Mouse (Mus musculus): Measurements from ENCODE around the gene Zfp273. TPM values are rescaled to one million over a fixed set of nuclear protein-coding genes. Genes with fewer than 3 reads are reported as not detected.
A peak's percentile ranks its signal among the peaks of the same experiment; 100 is the strongest.
"Not testable (repeated sequence)": the region's sequence is repeated elsewhere in the genome, so short reads cannot be mapped to it uniquely, and the experiment has no call there.

Gene Zfp273
- polyA plus RNA-seq, 1 experiment from 2014 or later: 13.3 TPM

- no peak overlapping the region for H3K4me3 ChIP-seq (ENCODE audit: low read depth, low read length)
- peaks cover 5% of the 10 kb centered on the region; the same call in 1 of the 2 replicates for H3K4me1 ChIP-seq (ENCODE audit: control insufficient read depth, insufficient read depth, low read length)
- ATAC-seq: no peak
- whole genome bisulfite sequencing: 100% methylated on average over 1 of the region's 1 CpGs
- no peak overlapping the region for H3K9ac ChIP-seq (ENCODE audit: low read depth, low read length)
- no peak overlapping the region for H3K4me2 ChIP-seq (ENCODE audit: low read length)
- no peak overlapping the region for H3K27ac ChIP-seq (ENCODE audit: low read length)
- H3K27me3 ChIP-seq (ENCODE audit: control insufficient read depth, insufficient read depth, low read depth, low read length): no peaks in the 10 kb centered on the region
- H3K36me3 ChIP-seq (ENCODE audit: control insufficient read depth, insufficient read depth, low read length): peaks cover 26% of the 10 kb centered on the region
- peaks cover 24% of the 10 kb centered on the region for H3K9me3 ChIP-seq (replicated peaks; ENCODE audit: control insufficient read depth, low read length, poor library complexity, severe bottlenecking)
Measured at GRCm38 (mm10) chr13:67818636-67819035, 5.1 kb downstream of the Zfp273 start.

- 3% methylated on average over 14 of the region's 14 CpGs for WGBS
- H3K27ac ChIP-seq (ENCODE audit: low read length): peak within 1 kb of the TSS; percentile 56
- H3K36me3 ChIP-seq (ENCODE audit: control insufficient read depth, insufficient read depth, low read length): peaks cover 8% of the 10 kb centered on the region
- peak within 1 kb of the TSS; percentile 91 for H3K4me2 ChIP-seq (ENCODE audit: low read length)
- H3K4me3 ChIP-seq (ENCODE audit: low read depth, low read length): peak within 1 kb of the TSS; percentile 60
- no peaks in the 10 kb centered on the region; the same call in 1 of the 2 replicates for H3K9me3 ChIP-seq (replicated peaks; ENCODE audit: control insufficient read depth, low read length, poor library complexity, severe bottlenecking)
- no peaks in the 10 kb centered on the region for H3K27me3 ChIP-seq (ENCODE audit: control insufficient read depth, insufficient read depth, low read depth, low read length)
- peak; percentile 88 for ATAC-seq
- H3K4me1 ChIP-seq (ENCODE audit: control insufficient read depth, insufficient read depth, low read length): peaks cover 6% of the 10 kb centered on the region; the same call in 1 of the 2 replicates
- peak within 1 kb of the TSS; percentile 68 for H3K9ac ChIP-seq (ENCODE audit: low read depth, low read length)
Measured at GRCm38 (mm10) chr13:67830911-67831336, 17.4 kb downstream of the Zfp273 start, which contains the start of gene Gm10037. TSS of gene Gm10037 (plus strand) at chr13:67831106.

- H3K27ac ChIP-seq (ENCODE audit: low read length); H3K4me2 ChIP-seq (ENCODE audit: low read length); H3K9me3 ChIP-seq (replicated peaks; ENCODE audit: control insufficient read depth, low read length, poor library complexity, severe bottlenecking); H3K36me3 ChIP-seq (ENCODE audit: control insufficient read depth, insufficient read depth, low read length); H3K4me1 ChIP-seq (ENCODE audit: control insufficient read depth, insufficient read depth, low read length); H3K27me3 ChIP-seq (ENCODE audit: control insufficient read depth, insufficient read depth, low read depth, low read length); ATAC-seq; H3K4me3 ChIP-seq (ENCODE audit: low read depth, low read length); H3K9ac ChIP-seq (ENCODE audit: low read depth, low read length): not testable (repeated sequence)
Measured at GRCm38 (mm10) chr13:67833137-67833536, 19.6 kb downstream of the Zfp273 start.

- H3K4me2 ChIP-seq (ENCODE audit: low read length): peak overlapping the region; percentile 57
- no peaks in the 10 kb centered on the region for H3K9me3 ChIP-seq (replicated peaks; ENCODE audit: control insufficient read depth, low read length, poor library complexity, severe bottlenecking)
- H3K4me1 ChIP-seq (ENCODE audit: control insufficient read depth, insufficient read depth, low read length): peaks cover 3% of the 10 kb centered on the region; the same call in 1 of the 2 replicates
- ATAC-seq: no peak; the same call in 1 of the 2 replicates
- peak overlapping the region; percentile 56 for H3K9ac ChIP-seq (ENCODE audit: low read depth, low read length)
- peak overlapping the region; percentile 44 for H3K4me3 ChIP-seq (ENCODE audit: low read depth, low read length)
- WGBS: 40% methylated on average over 6 of the region's 6 CpGs
- H3K27me3 ChIP-seq (ENCODE audit: control insufficient read depth, insufficient read depth, low read depth, low read length): no peaks in the 10 kb centered on the region
- H3K36me3 ChIP-seq (ENCODE audit: control insufficient read depth, insufficient read depth, low read length): no peaks in the 10 kb centered on the region
- peak overlapping the region; percentile 56 for H3K27ac ChIP-seq (ENCODE audit: low read length)
Measured at GRCm38 (mm10) chr13:67843775-67844118, 30.2 kb downstream of the Zfp273 start.

GRCm38 (mm10) chr13:67844119-67844852, 30.7 kb downstream of the Zfp273 start:
- peak overlapping the region; percentile 44 for H3K4me3 ChIP-seq (ENCODE audit: low read depth, low read length)

GRCm38 (mm10) chr13:67844853-67845194, 31.3 kb downstream of the Zfp273 start:
- Histone ChIP-seq H3K9me3 (replicated peaks; ENCODE audit: control insufficient read depth, low read length, poor library complexity, severe bottlenecking) (no peaks in the 10 kb centered on the region), H3K27ac (ENCODE audit: low read length) (peak overlapping the region; percentile 34; the same call in 1 of the 2 replicates), H3K4me1 (ENCODE audit: control insufficient read depth, insufficient read depth, low read length) (peaks cover 3% of the 10 kb centered on the region; the same call in 1 of the 2 replicates), H3K9ac (ENCODE audit: low read depth, low read length) (peak overlapping the region; percentile 62), H3K4me2 (ENCODE audit: low read length) (peak overlapping the region; percentile 57), H3K4me3 (ENCODE audit: low read depth, low read length) (peak overlapping the region; percentile 44), H3K27me3 (ENCODE audit: control insufficient read depth, insufficient read depth, low read depth, low read length) (no peaks in the 10 kb centered on the region), H3K36me3 (ENCODE audit: control insufficient read depth, insufficient read depth, low read length) (no peaks in the 10 kb centered on the region)
- 17% methylated on average over 8 of the region's 8 CpGs for WGBS
- peak; percentile 80 for ATAC-seq

More at GRCm38 (mm10) chr13:67844119-67844852, 30.7 kb downstream of the Zfp273 start:
- H3K27me3 ChIP-seq (ENCODE audit: control insufficient read depth, insufficient read depth, low read depth, low read length): no peaks in the 10 kb centered on the region
- 0% methylated on average over 18 of the region's 19 CpGs for WGBS
- ATAC-seq: peak; percentile 87
- H3K27ac ChIP-seq (ENCODE audit: low read length): peak overlapping the region; percentile 56
- H3K9me3 ChIP-seq (replicated peaks; ENCODE audit: control insufficient read depth, low read length, poor library complexity, severe bottlenecking): no peaks in the 10 kb centered on the region
- H3K4me1 ChIP-seq (ENCODE audit: control insufficient read depth, insufficient read depth, low read length): peaks cover 3% of the 10 kb centered on the region; the same call in 1 of the 2 replicates
- H3K4me2 ChIP-seq (ENCODE audit: low read length): peak overlapping the region; percentile 57
- H3K36me3 ChIP-seq (ENCODE audit: control insufficient read depth, insufficient read depth, low read length): no peaks in the 10 kb centered on the region
- peak overlapping the region; percentile 62 for H3K9ac ChIP-seq (ENCODE audit: low read depth, low read length)

GRCm38 (mm10) chr13:67850361-67850760, 36.8 kb downstream of the Zfp273 start:
- Histone ChIP-seq H3K9ac (ENCODE audit: low read depth, low read length) (no peak overlapping the region), H3K27me3 (ENCODE audit: control insufficient read depth, insufficient read depth, low read depth, low read length) (no peaks in the 10 kb centered on the region), H3K4me1 (ENCODE audit: control insufficient read depth, insufficient read depth, low read length) (no peaks in the 10 kb centered on the region), H3K4me3 (ENCODE audit: low read depth, low read length) (no peak overlapping the region), H3K9me3 (replicated peaks; ENCODE audit: control insufficient read depth, low read length, poor library complexity, severe bottlenecking) (no peaks in the 10 kb centered on the region), H3K4me2 (ENCODE audit: low read length) (no peak overlapping the region), H3K27ac (ENCODE audit: low read length) (no peak overlapping the region), H3K36me3 (ENCODE audit: control insufficient read depth, insufficient read depth, low read length) (no peaks in the 10 kb centered on the region)
- 75% methylated on average over 3 of the region's 3 CpGs for WGBS
- no peak for ATAC-seq

- H3K4me2 ChIP-seq (ENCODE audit: low read length): no peak overlapping the region
- H3K4me1 ChIP-seq (ENCODE audit: control insufficient read depth, insufficient read depth, low read length): no peaks in the 10 kb centered on the region
- ATAC-seq: no peak
- H3K4me3 ChIP-seq (ENCODE audit: low read depth, low read length): no peak overlapping the region
- WGBS: 86% methylated on average over 6 of the region's 6 CpGs
- H3K27ac ChIP-seq (ENCODE audit: low read length): no peak overlapping the region
- H3K27me3 ChIP-seq (ENCODE audit: control insufficient read depth, insufficient read depth, low read depth, low read length): no peaks in the 10 kb centered on the region
- H3K36me3 ChIP-seq (ENCODE audit: control insufficient read depth, insufficient read depth, low read length): no peaks in the 10 kb centered on the region
- no peaks in the 10 kb centered on the region for H3K9me3 ChIP-seq (replicated peaks; ENCODE audit: control insufficient read depth, low read length, poor library complexity, severe bottlenecking)
- H3K9ac ChIP-seq (ENCODE audit: low read depth, low read length): no peak overlapping the region
Measured at GRCm38 (mm10) chr13:67853130-67853529, 39.6 kb downstream of the Zfp273 start.

- no peaks in the 10 kb centered on the region for H3K9me3 ChIP-seq (replicated peaks; ENCODE audit: control insufficient read depth, low read length, poor library complexity, severe bottlenecking)
- no peak overlapping the region for H3K4me2 ChIP-seq (ENCODE audit: low read length)
- H3K36me3 ChIP-seq (ENCODE audit: control insufficient read depth, insufficient read depth, low read length): no peaks in the 10 kb centered on the region
- no peak overlapping the region for H3K9ac ChIP-seq (ENCODE audit: low read depth, low read length)
- no peak overlapping the region for H3K4me3 ChIP-seq (ENCODE audit: low read depth, low read length)
- no peaks in the 10 kb centered on the region for H3K27me3 ChIP-seq (ENCODE audit: control insufficient read depth, insufficient read depth, low read depth, low read length)
- no peaks in the 10 kb centered on the region for H3K4me1 ChIP-seq (ENCODE audit: control insufficient read depth, insufficient read depth, low read length)
- H3K27ac ChIP-seq (ENCODE audit: low read length): no peak overlapping the region
- no peak for ATAC-seq
- 83% methylated on average over 2 of the region's 2 CpGs for WGBS
Measured at GRCm38 (mm10) chr13:67853983-67854382, 40.4 kb downstream of the Zfp273 start.
